Mouse (Mus musculus): Measurements from ENCODE around the gene Trabd2b. TPM values are rescaled to one million over a fixed set of nuclear protein-coding genes. Genes with fewer than 3 reads are reported as not detected.

The Trabd2b gene
- polyA plus RNA-seq (2015; fragmentation: Nextera tagmentation; extraction: Ambion mirVana): 0.32 and 0.37 TPM in 2 replicates

- Histone ChIP-seq H3K27me3 (peaks cover 16% of the 10 kb centered on the region; the same call in 1 of the 2 replicates), H3K27ac (replicated peaks) (no peak within 1 kb of the TSS; the same call in 1 of the 2 replicates), H3K4me3 (peak within 1 kb of the TSS; percentile 72), H3K9me3 (no peaks in the 10 kb centered on the region), H3K9ac (replicated peaks) (peak within 1 kb of the TSS; percentile 58), H3K4me2 (replicated peaks) (peak within 1 kb of the TSS; percentile 100), H3K36me3 (no peaks in the 10 kb centered on the region), H3K4me1 (peaks cover 8% of the 10 kb centered on the region)
- ATAC-seq (replicated peaks): peak; percentile 70
- WGBS: under 1% methylated on average over 61 of the region's 61 CpGs
Observed at GRCm38 (mm10) chr4:114406355-114407101, at the start of gene Trabd2b. Gene Trabd2b (plus strand): TSS chr4:114406724.

- no peaks in the 10 kb centered on the region for H3K27me3 ChIP-seq
- no peaks in the 10 kb centered on the region for H3K36me3 ChIP-seq
- no peaks in the 10 kb centered on the region for H3K4me1 ChIP-seq
- WGBS: 77% methylated on average over 4 of the region's 4 CpGs
- H3K4me3 ChIP-seq: no peak overlapping the region
- H3K9ac ChIP-seq (replicated peaks): no peak overlapping the region
- no peak overlapping the region for H3K4me2 ChIP-seq (replicated peaks)
- no peak for ATAC-seq (replicated peaks)
- H3K27ac ChIP-seq (replicated peaks): no peak overlapping the region
- H3K9me3 ChIP-seq: no peaks in the 10 kb centered on the region
Observed at GRCm38 (mm10) chr4:114357420-114357819, 49.1 kb upstream of the Trabd2b start.

GRCm38 (mm10) chr4:114358874-114359273, 47.6 kb upstream of the Trabd2b start:
- Histone ChIP-seq H3K4me2 (replicated peaks) (no peak overlapping the region), H3K9ac (replicated peaks) (no peak overlapping the region), H3K9me3 (no peaks in the 10 kb centered on the region), H3K4me3 (no peak overlapping the region), H3K27ac (replicated peaks) (no peak overlapping the region), H3K4me1 (no peaks in the 10 kb centered on the region), H3K27me3 (no peaks in the 10 kb centered on the region), H3K36me3 (no peaks in the 10 kb centered on the region)
- ATAC-seq (replicated peaks): no peak
- 88% methylated on average over 2 of the region's 2 CpGs for WGBS

- no peak for ATAC-seq (replicated peaks)
- no peaks in the 10 kb centered on the region for H3K9me3 ChIP-seq
- H3K4me1 ChIP-seq: no peaks in the 10 kb centered on the region
- no peaks in the 10 kb centered on the region for H3K36me3 ChIP-seq
- H3K27ac ChIP-seq (replicated peaks): no peak overlapping the region
- no peak overlapping the region for H3K4me3 ChIP-seq
- no peak overlapping the region for H3K4me2 ChIP-seq (replicated peaks)
- H3K27me3 ChIP-seq: no peaks in the 10 kb centered on the region
- 98% methylated on average over 1 of the region's 1 CpGs for WGBS
- H3K9ac ChIP-seq (replicated peaks): no peak overlapping the region
Observed at GRCm38 (mm10) chr4:114359818-114360217, 46.7 kb upstream of the Trabd2b start.

- Histone ChIP-seq H3K9me3 (no peaks in the 10 kb centered on the region), H3K4me2 (replicated peaks) (no peak overlapping the region), H3K4me3 (no peak overlapping the region), H3K27ac (replicated peaks) (no peak overlapping the region), H3K4me1 (no peaks in the 10 kb centered on the region), H3K9ac (replicated peaks) (no peak overlapping the region), H3K27me3 (no peaks in the 10 kb centered on the region), H3K36me3 (no peaks in the 10 kb centered on the region)
- ATAC-seq (replicated peaks): no peak
- WGBS: 90% methylated on average over 2 of the region's 2 CpGs
Observed at GRCm38 (mm10) chr4:114361336-114361735, 45.2 kb upstream of the Trabd2b start.

GRCm38 (mm10) chr4:114365000-114365399, 41.5 kb upstream of the Trabd2b start:
- H3K4me2 ChIP-seq (replicated peaks): no peak overlapping the region
- H3K9ac ChIP-seq (replicated peaks): no peak overlapping the region
- H3K27ac ChIP-seq (replicated peaks): no peak overlapping the region
- no peaks in the 10 kb centered on the region for H3K36me3 ChIP-seq
- ATAC-seq (replicated peaks): no peak
- no peaks in the 10 kb centered on the region for H3K9me3 ChIP-seq
- no peak overlapping the region for H3K4me3 ChIP-seq
- no peaks in the 10 kb centered on the region for H3K4me1 ChIP-seq
- no peaks in the 10 kb centered on the region for H3K27me3 ChIP-seq
- WGBS: 78% methylated on average over 4 of the region's 4 CpGs

GRCm38 (mm10) chr4:114365595-114365994, 40.9 kb upstream of the Trabd2b start:
- Histone ChIP-seq H3K4me3 (no peak overlapping the region), H3K4me1 (no peaks in the 10 kb centered on the region), H3K9me3 (no peaks in the 10 kb centered on the region), H3K4me2 (replicated peaks) (no peak overlapping the region), H3K27me3 (no peaks in the 10 kb centered on the region), H3K36me3 (no peaks in the 10 kb centered on the region), H3K27ac (replicated peaks) (no peak overlapping the region), H3K9ac (replicated peaks) (no peak overlapping the region)
- no peak for ATAC-seq (replicated peaks)

GRCm38 (mm10) chr4:114367005-114367404, 39.5 kb upstream of the Trabd2b start:
- no peak overlapping the region for H3K4me2 ChIP-seq (replicated peaks)
- ATAC-seq (replicated peaks): no peak
- WGBS: 62% methylated on average over 2 of the region's 2 CpGs
- H3K36me3 ChIP-seq: no peaks in the 10 kb centered on the region
- no peak overlapping the region for H3K27ac ChIP-seq (replicated peaks)
- H3K4me1 ChIP-seq: no peaks in the 10 kb centered on the region
- H3K27me3 ChIP-seq: no peaks in the 10 kb centered on the region
- no peak overlapping the region for H3K4me3 ChIP-seq
- no peaks in the 10 kb centered on the region for H3K9me3 ChIP-seq
- no peak overlapping the region for H3K9ac ChIP-seq (replicated peaks)

- Histone ChIP-seq H3K9me3 (no peaks in the 10 kb centered on the region), H3K36me3 (no peaks in the 10 kb centered on the region), H3K4me2 (replicated peaks) (no peak overlapping the region), H3K27ac (replicated peaks) (no peak overlapping the region), H3K4me1 (no peaks in the 10 kb centered on the region), H3K27me3 (no peaks in the 10 kb centered on the region), H3K4me3 (no peak overlapping the region), H3K9ac (replicated peaks) (no peak overlapping the region)
- no peak for ATAC-seq (replicated peaks)
- WGBS: 36% methylated on average over 7 of the region's 7 CpGs
Observed at GRCm38 (mm10) chr4:114367840-114368239, 38.7 kb upstream of the Trabd2b start.

- Histone ChIP-seq H3K4me2 (replicated peaks) (no peak overlapping the region), H3K9me3 (no peaks in the 10 kb centered on the region), H3K27ac (replicated peaks) (no peak overlapping the region), H3K4me1 (no peaks in the 10 kb centered on the region), H3K9ac (replicated peaks) (no peak overlapping the region), H3K36me3 (no peaks in the 10 kb centered on the region), H3K4me3 (no peak overlapping the region), H3K27me3 (no peaks in the 10 kb centered on the region)
- no peak for ATAC-seq (replicated peaks)
- 72% methylated on average over 2 of the region's 2 CpGs for WGBS
Observed at GRCm38 (mm10) chr4:114369591-114369990, 36.9 kb upstream of the Trabd2b start.

- Histone ChIP-seq H3K9ac (replicated peaks) (no peak overlapping the region), H3K27me3 (no peaks in the 10 kb centered on the region), H3K9me3 (no peaks in the 10 kb centered on the region), H3K4me2 (replicated peaks) (no peak overlapping the region), H3K36me3 (no peaks in the 10 kb centered on the region), H3K4me1 (no peaks in the 10 kb centered on the region), H3K27ac (replicated peaks) (no peak overlapping the region), H3K4me3 (no peak overlapping the region)
- no peak for ATAC-seq (replicated peaks)
Observed at GRCm38 (mm10) chr4:114370935-114371715, 35.4 kb upstream of the Trabd2b start.

GRCm38 (mm10) chr4:114372699-114373098, 33.8 kb upstream of the Trabd2b start:
- Histone ChIP-seq H3K4me1 (no peaks in the 10 kb centered on the region), H3K9ac (replicated peaks) (no peak overlapping the region), H3K36me3 (no peaks in the 10 kb centered on the region), H3K27me3 (no peaks in the 10 kb centered on the region), H3K4me2 (replicated peaks) (no peak overlapping the region), H3K27ac (replicated peaks) (no peak overlapping the region), H3K4me3 (no peak overlapping the region), H3K9me3 (no peaks in the 10 kb centered on the region)
- WGBS: 84% methylated on average over 3 of the region's 3 CpGs
- ATAC-seq (replicated peaks): no peak

All from forebrain, embryonic 15.5 days (tissue).